Mouse (Mus musculus) bone marrow macrophage, adult 2 months (primary cell): ENCODE measurements at regions not wholly inside any gene's neighbourhood (a gene's known extent, or its start where the extent isn't known, plus 50 kb on each side); places are given as distances from the start of the nearest gene placed in this dataset.

Experiments used
- CTCF ChIP-seq: IDR thresholded peaks from 2 replicates; pipeline ENCODE4 v1.5.1; 2012; ENCODE audit warnings: low read depth, mild to moderate bottlenecking, low read length, moderate library complexity
- POLR2A ChIP-seq: IDR thresholded peaks from 2 replicates; pipeline ENCODE4 v1.6.1; 2012; ENCODE audit warnings: mild to moderate bottlenecking, low read depth, low read length, borderline replicate concordance

GRCm38 (mm10) chr1:23656718-23657117 lies 104.8 kb upstream of the B3gat2 start:
- TF ChIP-seq CTCF (no peak), POLR2A (no peak)
